Mouse (Mus musculus): Measurements from ENCODE around the gene Tjp3.

GRCm38 (mm10) chr10:81330007-81330406 lies 38.6 kb upstream of the Tjp3 start:
- TF ChIP-seq CTCF (IDR thresholded peaks at IDR 0.05; ENCODE audit: borderline replicate concordance, control insufficient read depth, extremely low read depth, insufficient read depth, low read length, poor library complexity) (no peak), POLR2A (IDR thresholded peaks at IDR 0.05; ENCODE audit: control insufficient read depth, extremely low read depth, insufficient read depth, low read length, poor library complexity) (peak; percentile 12; the same call in 1 of the 2 replicates)

Measured in thymus, adult 2 months (tissue).